24 mouse cellular contexts compared by ENCODE assay signal in genomic region chr12:25407301-25407700, GRCm38 (mm10).
A peak's percentile ranks its signal among the peaks of the same experiment; 100 is the strongest.
DNase-seq lines count a peak whose midpoint lies in the region; ATAC-seq lines count a peak whose summit lies in the region.
"Had no signal": no experiment of that assay in that cellular context is flagged by ENCODE, and none has a peak within 500 bp of the region (broad histone marks: within the 10 kb centered on the region; RNA-seq: fewer than 3 reads in every experiment).

No protein-coding gene starts in this region.

- peak; percentile 36; the same call in 1 of the 2 replicates for ATAC-seq in lung, embryonic 16.5 days (ENCODE audit: low read depth)
- no peak for ATAC-seq in intestine, embryonic 16.5 days
- ATAC-seq: activated CD4-positive, CD25-positive, alpha-beta regulatory T cell, adult 4 months; forebrain, embryonic 13.5 days; Patski had no signal

- H3K9me3 ChIP-seq in lung, embryonic 16.5 days (ENCODE audit: control insufficient read depth, low read length), result no peaks in the 10 kb centered on the region
- H3K9me3 ChIP-seq in limb, embryonic 10.5 days (replicated peaks), result no peaks in the 10 kb centered on the region
- H3K9me3 ChIP-seq in intestine, embryonic 16.5 days (ENCODE audit: control insufficient read depth, low read length), result no peaks in the 10 kb centered on the region
- H3K9me3 ChIP-seq: embryonic facial prominence, embryonic 12.5 days had no signal

- H3K4me3 ChIP-seq in lung, embryonic 16.5 days (ENCODE audit: low read length), result no peak overlapping the region
- H3K4me3 ChIP-seq in limb, embryonic 10.5 days, result no peak overlapping the region
- no peak overlapping the region for H3K4me3 ChIP-seq in intestine, embryonic 16.5 days (ENCODE audit: low read length)
- H3K4me3 ChIP-seq: embryonic facial prominence, embryonic 10.5 days; embryonic facial prominence, embryonic 12.5 days; forebrain, embryonic 13.5 days had no signal

- H3K27me3 ChIP-seq in lung, embryonic 16.5 days (ENCODE audit: control insufficient read depth, insufficient read depth, low read depth, low read length), result no peaks in the 10 kb centered on the region
- no peaks in the 10 kb centered on the region for H3K27me3 ChIP-seq in limb, embryonic 10.5 days (ENCODE audit: low read depth, poor library complexity, severe bottlenecking)
- no peaks in the 10 kb centered on the region for H3K27me3 ChIP-seq in intestine, embryonic 16.5 days (replicated peaks; ENCODE audit: control insufficient read depth, insufficient read depth, low read length)
- H3K27me3 ChIP-seq: CH12.LX; embryonic facial prominence, embryonic 12.5 days; forebrain, embryonic 13.5 days; Patski had no signal

- H3K36me3 ChIP-seq in lung, embryonic 16.5 days (ENCODE audit: control insufficient read depth, insufficient read depth, low read length), result no peaks in the 10 kb centered on the region
- H3K36me3 ChIP-seq in limb, embryonic 10.5 days, result no peaks in the 10 kb centered on the region
- no peaks in the 10 kb centered on the region for H3K36me3 ChIP-seq in intestine, embryonic 16.5 days (ENCODE audit: control insufficient read depth, insufficient read depth, low read length)
- H3K36me3 ChIP-seq: embryonic facial prominence, embryonic 12.5 days; G1E had no signal

- no peak overlapping the region for H3K27ac ChIP-seq in lung, embryonic 16.5 days (ENCODE audit: low read length)
- H3K27ac ChIP-seq in limb, embryonic 10.5 days, result no peak overlapping the region
- H3K27ac ChIP-seq in intestine, embryonic 16.5 days (ENCODE audit: low read length), result no peak overlapping the region
- H3K27ac ChIP-seq: embryonic facial prominence, embryonic 10.5 days; embryonic facial prominence, embryonic 12.5 days; forebrain, embryonic 13.5 days had no signal

- H3K9ac ChIP-seq in lung, embryonic 16.5 days (ENCODE audit: low read length), result no peak overlapping the region
- no peak overlapping the region for H3K9ac ChIP-seq in intestine, embryonic 16.5 days (ENCODE audit: low read depth, low read length)
- H3K9ac ChIP-seq: embryonic facial prominence, embryonic 12.5 days; forebrain, embryonic 13.5 days had no signal

- peak; percentile 46 for DNase-seq in heart, adult 11 months
- DNase-seq in heart, adult 9 months (ENCODE audit: low spot score in 2 of 2), result no peak
- DNase-seq in lung, postnatal 10 days, result peak; percentile 11
- peak; percentile 60 for DNase-seq in lung, postnatal 25 days (ENCODE audit: low spot score)
- no peak for DNase-seq in limb, embryonic 10.5 days (ENCODE audit: low spot score)
- DNase-seq in frontal cortex, postnatal 25 days (ENCODE audit: low spot score in 2 of 2), result no peak
- DNase-seq: adrenal gland, adult 8-10 months; adrenal gland, postnatal 14 days; adrenal gland, postnatal 36 days; B cell, adult 2 months; cerebellum, adult 11-12 months; cerebellum, adult 2 months; cerebellum, adult 9-10 months; cerebellum, postnatal 10 days; cerebellum, postnatal 25 days had no signal

- 43% methylated on average over 2 of the region's 2 CpGs for WGBS in lung, embryonic 16.5 days
- WGBS in limb, embryonic 10.5 days, result 96% methylated on average over 2 of the region's 2 CpGs
- WGBS in intestine, embryonic 16.5 days, result 93% methylated on average over 2 of the region's 2 CpGs

- H3K4me1 ChIP-seq in lung, embryonic 16.5 days (replicated peaks; ENCODE audit: control insufficient read depth, insufficient read depth, low read length), result no peaks in the 10 kb centered on the region
- H3K4me1 ChIP-seq in limb, embryonic 10.5 days, result peaks cover 1% of the 10 kb centered on the region; the same call in 1 of the 2 replicates
- no peaks in the 10 kb centered on the region for H3K4me1 ChIP-seq in intestine, embryonic 16.5 days (ENCODE audit: control insufficient read depth, insufficient read depth, low read length)
- H3K4me1 ChIP-seq: embryonic facial prominence, embryonic 10.5 days; embryonic facial prominence, embryonic 12.5 days; forebrain, embryonic 13.5 days had no signal

- H3K4me2 ChIP-seq in lung, embryonic 16.5 days (ENCODE audit: low read depth, low read length), result no peak overlapping the region
- H3K4me2 ChIP-seq in intestine, embryonic 16.5 days (ENCODE audit: low read depth, low read length), result no peak overlapping the region
- H3K4me2 ChIP-seq: embryonic facial prominence, embryonic 12.5 days; forebrain, embryonic 13.5 days had no signal

Comparison
In these comparisons a context has a peak if more than half of its experiments do, and no peak if none do; other contexts are left out.
1. DNase-seq: peak in heart, adult 11 months (single experiment), lung, postnatal 10 days (single experiment) and lung, postnatal 25 days (single experiment); none in heart, adult 9 months (0 of 2), limb, embryonic 10.5 days (single experiment) and frontal cortex, postnatal 25 days (0 of 2).